Mouse (Mus musculus): Measurements from ENCODE around the gene Coro2a.
A peak's percentile ranks its signal among the peaks of the same experiment; 100 is the strongest.

The Coro2a gene

GRCm38 (mm10) chr4:46526798-46527557 is 75.0 kb downstream of the Coro2a start:
- DNase-seq (ENCODE audit: low spot score) = no peak

GRCm38 (mm10) chr4:46526226-46526625 is 75.8 kb downstream of the Coro2a start:
- DNase-seq (ENCODE audit: low spot score) = no peak

- DNase-seq (ENCODE audit: low spot score) = no peak
Measured at GRCm38 (mm10) chr4:46523324-46523723, 78.7 kb downstream of the Coro2a start.

- peak; percentile 44 for DNase-seq (ENCODE audit: low spot score)
Measured at GRCm38 (mm10) chr4:46521457-46521856, 80.5 kb downstream of the Coro2a start.

GRCm38 (mm10) chr4:46520491-46520890 is 81.5 kb downstream of the Coro2a start:
- DNase-seq (ENCODE audit: low spot score) = no peak

- DNase-seq (ENCODE audit: low spot score) = peak; percentile 87
Measured at GRCm38 (mm10) chr4:46507736-46508460, 94.1 kb downstream of the Coro2a start.

- DNase-seq (ENCODE audit: low spot score) = peak; percentile 95
Measured at GRCm38 (mm10) chr4:46506801-46507610, 95.0 kb downstream of the Coro2a start.

- no peak for DNase-seq (ENCODE audit: low spot score)
Measured at GRCm38 (mm10) chr4:46505361-46506057, 96.5 kb downstream of the Coro2a start.

- no peak for DNase-seq (ENCODE audit: low spot score)
Measured at GRCm38 (mm10) chr4:46503881-46504280, 98.1 kb downstream of the Coro2a start.

GRCm38 (mm10) chr4:46502606-46503502 is 99.1 kb downstream of the Coro2a start:
- DNase-seq (ENCODE audit: low spot score) = no peak

- no peak for DNase-seq (ENCODE audit: low spot score)
Measured at GRCm38 (mm10) chr4:46498976-46499375, 103.0 kb downstream of the Coro2a start.

- DNase-seq (ENCODE audit: low spot score) = no peak
Measured at GRCm38 (mm10) chr4:46498511-46498910, 103.5 kb downstream of the Coro2a start.

- peak; percentile 81 for DNase-seq (ENCODE audit: low spot score)
Measured at GRCm38 (mm10) chr4:46497286-46497892, 104.6 kb downstream of the Coro2a start.

GRCm38 (mm10) chr4:46495543-46495942 is 106.5 kb downstream of the Coro2a start:
- no peak for DNase-seq (ENCODE audit: low spot score)

- no peak for DNase-seq (ENCODE audit: low spot score)
Measured at GRCm38 (mm10) chr4:46493071-46493470, 108.9 kb downstream of the Coro2a start.

- DNase-seq (ENCODE audit: low spot score) = peak; percentile 97
Measured at GRCm38 (mm10) chr4:46489028-46489925, 112.7 kb downstream of the Coro2a start, which contains the start of gene Nans. TSS of gene Nans (plus strand) at chr4:46489248.

GRCm38 (mm10) chr4:46487348-46487747 is 114.7 kb downstream of the Coro2a start:
- peak; percentile 89 for DNase-seq (ENCODE audit: low spot score)

Measured in lung, postnatal 25 days (tissue).